Mouse (Mus musculus) liver, embryonic 16.5 days (tissue): ENCODE data around the gene Fbxo33. TPM values are rescaled to one million over a fixed set of nuclear protein-coding genes. Genes with fewer than 3 reads are reported as not detected.
A peak's percentile ranks its signal among the peaks of the same experiment; 100 is the strongest.
"Not testable (repeated sequence)": the region's sequence is repeated elsewhere in the genome, so short reads cannot be mapped to it uniquely, and the experiment has no call there.

Source experiments
- ATAC-seq: fragments of 200-750 bp; cut with Nextera tagmentation; 2 replicates; pipeline ENCODE4 v1.8.0; 2017; ENCODE audit warnings: low read depth, mild to moderate bottlenecking, moderate number of reproducible peaks, moderate library complexity
- H3K27ac ChIP-seq: fragments of 300-500 bp; sonication (generic); 2 replicates; pipeline ENCODE4 v1.5.1; 2014; ENCODE audit warnings: mild to moderate bottlenecking, low read length
- H3K27me3 ChIP-seq: fragments of 300-500 bp; sonication (generic); 2 replicates; pipeline ENCODE4 v1.6.1; 2014; ENCODE audit warnings: low read depth, low read length, mixed read lengths; ENCODE audit not compliant: control insufficient read depth, insufficient read depth
- H3K36me3 ChIP-seq: fragments of 300-500 bp; sonication (generic); 2 replicates; pipeline ENCODE4 v1.6.1; 2014; ENCODE audit warnings: mild to moderate bottlenecking; ENCODE audit not compliant: control insufficient read depth, insufficient read depth
- H3K4me1 ChIP-seq: fragments of 300-500 bp; sonication (generic); 2 replicates; pipeline ENCODE4 v1.6.1; 2014; ENCODE audit warnings: low read depth, low read length, mixed read lengths; ENCODE audit not compliant: control insufficient read depth
- H3K4me2 ChIP-seq: fragments of 300-500 bp; sonication (generic); 2 replicates; pipeline ENCODE4 v1.6.1; 2014; ENCODE audit warnings: low read depth, low read length, mixed read lengths
- H3K4me3 ChIP-seq: fragments of 300-500 bp; sonication (generic); 2 replicates; pipeline ENCODE4 v1.5.1; 2014; ENCODE audit warnings: low read depth, mild to moderate bottlenecking, low read length
- H3K9ac ChIP-seq: fragments of 300-500 bp; sonication (generic); 2 replicates; pipeline ENCODE4 v1.6.1; 2014; ENCODE audit warnings: low read depth, low read length
- H3K9me3 ChIP-seq: fragments of 300-500 bp; sonication (generic); replicated peaks from 2 replicates; pipeline ENCODE4 v1.6.1; 2016; ENCODE audit warnings: low read length; ENCODE audit not compliant: control insufficient read depth
- WGBS: fragments of 180-500 bp; shearing (Covaris S2); extraction: QIAGEN DNeasy Blood & Tissue Kit; methylation state at CpG from one replicate; pipeline ENCODE4 v1.1.7; 2014; ENCODE audit not compliant: insufficient replicate concordance; 5-methylcytosine and 5-hydroxymethylcytosine counted together
- polyA plus RNA-seq: library from polyadenylated mRNA; unstranded; fragments of >200 nt; fragmentation: Nextera tagmentation; extraction: Ambion mirVana; gene quantifications from 2 replicates; pipeline ENCODE4 v1.2.1, GENCODE M21; 2015

The Fbxo33 gene
- polyA plus RNA-seq, 1 experiment from 2014 or later: 2.8 TPM

DNA sequence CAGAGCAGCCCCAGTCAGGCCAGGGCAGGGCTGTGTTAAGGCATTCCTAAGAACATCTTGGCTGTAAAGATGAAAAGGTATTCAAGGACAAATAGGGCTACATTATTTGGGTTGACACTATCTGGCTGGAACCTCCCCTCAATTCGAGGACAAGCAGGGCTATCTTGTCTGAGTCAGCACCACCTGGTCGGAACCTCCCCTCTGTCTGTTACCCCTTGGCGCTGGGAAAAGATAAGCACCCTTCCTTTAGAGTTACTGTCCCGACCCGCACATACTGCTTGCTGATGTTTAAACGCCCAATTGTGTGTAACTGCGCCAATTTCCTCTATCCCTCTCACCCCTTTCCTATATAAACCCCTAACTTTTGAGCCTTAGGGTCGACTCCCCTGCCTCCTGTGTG is 21.5 kb upstream of the Fbxo33 start:
- WGBS: 53% methylated on average over 8 of the region's 8 CpGs
- ATAC-seq, H3K4me3 ChIP-seq, H3K27me3 ChIP-seq, H3K9ac ChIP-seq, H3K9me3 ChIP-seq, H3K4me2 ChIP-seq, H3K36me3 ChIP-seq, H3K27ac ChIP-seq, H3K4me1 ChIP-seq: not testable (repeated sequence)

DNA sequence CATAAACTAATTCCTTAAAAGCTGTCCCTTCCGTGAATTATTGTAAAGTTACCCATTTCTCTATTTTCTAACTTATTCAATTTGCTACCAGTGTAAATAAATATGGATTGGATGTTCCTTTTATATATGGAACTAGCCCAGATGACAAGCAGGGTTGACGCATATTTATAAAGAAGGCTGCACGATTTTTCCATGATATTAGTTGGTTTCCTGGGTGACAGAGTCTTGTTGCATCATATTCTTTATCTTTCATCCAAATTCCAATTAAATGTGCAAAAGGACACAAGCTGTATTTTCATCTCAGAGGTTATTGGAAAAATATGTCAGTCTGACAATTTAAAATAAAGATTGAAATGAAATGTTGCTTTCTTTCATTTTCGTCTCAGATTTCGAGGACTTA is 18.9 kb upstream of the Fbxo33 start:
- 66% methylated on average over 5 of the region's 5 CpGs for WGBS
- Histone ChIP-seq H3K9me3 (no peaks in the 10 kb centered on the region), H3K4me3 (no peak overlapping the region), H3K4me1 (no peaks in the 10 kb centered on the region), H3K36me3 (no peaks in the 10 kb centered on the region), H3K27ac (no peak overlapping the region), H3K9ac (no peak overlapping the region), H3K27me3 (no peaks in the 10 kb centered on the region), H3K4me2 (no peak overlapping the region)
- ATAC-seq: no peak

DNA sequence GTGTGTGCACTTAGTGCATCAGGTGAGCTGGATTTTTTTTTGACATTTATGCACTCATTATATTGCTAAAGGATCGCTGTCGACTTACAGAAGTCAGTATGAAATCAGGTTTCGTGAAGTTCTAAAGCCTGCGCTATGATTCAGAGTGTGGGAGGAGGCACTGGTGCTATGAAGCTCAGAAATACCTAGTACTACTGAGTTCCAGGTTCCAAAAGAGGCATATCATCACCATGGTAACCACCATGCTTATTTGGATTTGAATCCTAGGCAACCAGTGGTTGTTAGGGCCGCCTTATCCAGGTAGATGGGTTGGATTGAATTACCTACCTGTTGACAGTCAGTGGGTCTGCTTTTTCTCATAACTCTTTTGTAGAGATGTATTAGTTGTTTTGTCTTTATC is 8.9 kb upstream of the Fbxo33 start:
- no peak overlapping the region for H3K4me3 ChIP-seq
- no peaks in the 10 kb centered on the region for H3K36me3 ChIP-seq
- ATAC-seq: no peak
- H3K27me3 ChIP-seq: no peaks in the 10 kb centered on the region
- no peak overlapping the region for H3K4me2 ChIP-seq
- H3K9ac ChIP-seq: no peak overlapping the region
- H3K4me1 ChIP-seq: no peaks in the 10 kb centered on the region
- WGBS: 77% methylated on average over 5 of the region's 5 CpGs
- no peaks in the 10 kb centered on the region for H3K9me3 ChIP-seq
- no peak overlapping the region for H3K27ac ChIP-seq

DNA sequence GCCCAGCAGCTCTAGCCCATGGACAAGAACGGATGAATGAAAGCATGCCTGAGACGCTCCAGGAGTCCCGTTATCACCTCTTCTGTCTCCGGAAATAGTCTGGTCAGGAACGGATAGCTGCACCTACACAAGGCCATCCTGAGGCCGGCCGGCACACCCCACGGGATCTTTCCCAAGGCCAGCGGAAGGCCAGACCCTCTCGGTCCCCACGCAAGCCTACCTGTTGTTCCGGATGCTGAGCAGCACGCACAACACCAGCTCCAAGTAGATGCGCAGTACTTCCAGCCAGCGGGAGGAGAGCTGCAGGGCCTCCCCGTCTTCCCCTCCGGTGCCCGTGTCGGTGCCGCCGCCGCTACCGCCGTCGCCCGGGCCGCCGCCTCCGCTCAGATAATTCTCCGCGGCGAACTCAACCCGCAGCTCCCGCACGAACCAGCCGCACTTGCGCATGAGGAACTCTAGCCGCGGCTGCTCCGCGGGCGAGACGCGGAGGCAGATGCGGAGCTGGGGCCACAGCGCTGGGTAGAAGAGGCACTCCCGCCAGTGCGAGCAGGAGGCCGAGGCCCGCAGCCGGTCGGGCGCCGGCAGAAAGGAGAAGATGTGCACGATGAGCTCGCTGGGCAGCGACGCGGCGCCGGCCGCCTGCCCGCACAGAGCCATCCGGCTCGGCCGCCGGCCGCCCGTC is 744 bp downstream of the Fbxo33 start:
- H3K9ac ChIP-seq: peak overlapping the region; percentile 97
- peak overlapping the region; percentile 98 for H3K27ac ChIP-seq
- H3K36me3 ChIP-seq: no peaks in the 10 kb centered on the region
- H3K4me1 ChIP-seq: peaks cover 15% of the 10 kb centered on the region
- peak overlapping the region; percentile 63 for H3K4me2 ChIP-seq
- under 1% methylated on average over 69 of the region's 69 CpGs for WGBS
- H3K9me3 ChIP-seq: no peaks in the 10 kb centered on the region
- peak; percentile 11 for ATAC-seq
- peak overlapping the region; percentile 92 for H3K4me3 ChIP-seq
- no peaks in the 10 kb centered on the region for H3K27me3 ChIP-seq

DNA sequence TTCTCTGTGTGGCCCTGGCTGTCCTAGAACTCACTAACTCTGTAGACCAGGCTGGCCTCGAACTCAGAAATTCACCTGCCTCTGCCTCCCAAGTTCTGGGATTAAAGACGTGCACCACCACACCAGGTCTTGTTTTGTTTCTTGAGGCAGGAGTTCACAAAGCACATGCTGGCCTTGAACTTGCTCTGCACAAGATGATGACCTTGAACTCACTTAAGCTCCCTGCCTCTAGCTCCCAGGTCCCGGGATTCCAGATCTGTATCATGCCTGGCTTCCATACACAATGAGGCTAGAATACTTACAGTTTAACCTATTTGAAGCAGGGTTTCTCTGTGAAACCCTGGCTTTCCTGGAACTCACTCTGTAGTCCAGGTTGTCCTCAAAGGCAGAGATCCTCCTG is 2.2 kb downstream of the Fbxo33 start:
- H3K27ac ChIP-seq: no peak overlapping the region
- H3K4me3 ChIP-seq: peak overlapping the region; percentile 92
- no peak overlapping the region for H3K9ac ChIP-seq
- H3K36me3 ChIP-seq: no peaks in the 10 kb centered on the region
- H3K27me3 ChIP-seq: no peaks in the 10 kb centered on the region
- no peak for ATAC-seq
- peaks cover 15% of the 10 kb centered on the region for H3K4me1 ChIP-seq
- WGBS: 67% methylated on average over 3 of the region's 3 CpGs
- peak overlapping the region; percentile 63 for H3K4me2 ChIP-seq
- H3K9me3 ChIP-seq: no peaks in the 10 kb centered on the region

DNA sequence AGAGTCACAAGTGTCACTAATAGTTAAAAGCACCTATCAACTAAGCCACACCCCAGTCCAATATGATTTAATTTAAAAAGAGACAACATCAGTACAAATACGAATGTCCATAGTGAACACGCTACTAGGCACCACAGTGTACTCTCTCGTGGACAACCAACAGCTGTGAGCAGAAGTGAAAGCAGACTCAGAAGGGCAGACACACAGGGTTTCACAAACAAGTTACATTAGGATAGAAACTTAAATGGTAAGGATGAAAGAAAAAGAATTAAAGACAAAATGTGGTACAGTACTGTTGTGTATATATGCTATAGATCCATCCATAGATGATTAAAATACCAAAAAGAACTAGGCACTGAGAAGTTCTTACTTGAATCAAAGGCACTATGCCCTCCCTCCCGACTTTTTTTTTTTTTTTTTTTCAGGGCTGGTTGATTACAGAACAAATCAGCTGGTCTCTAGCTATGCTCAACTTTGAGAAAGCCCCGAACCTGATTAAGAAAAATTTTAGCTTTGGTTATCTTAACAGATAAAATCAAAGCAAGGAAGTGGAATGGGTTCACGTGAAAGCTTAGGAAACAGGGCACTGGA is 2.8 kb downstream of the Fbxo33 start:
- no peaks in the 10 kb centered on the region for H3K9me3 ChIP-seq
- ATAC-seq: no peak
- no peak overlapping the region for H3K27ac ChIP-seq
- H3K27me3 ChIP-seq: no peaks in the 10 kb centered on the region
- H3K4me2 ChIP-seq: peak overlapping the region; percentile 63; the same call in 1 of the 2 replicates
- H3K4me1 ChIP-seq: peaks cover 15% of the 10 kb centered on the region
- H3K4me3 ChIP-seq: peak overlapping the region; percentile 92; the same call in 1 of the 2 replicates
- no peak overlapping the region for H3K9ac ChIP-seq
- WGBS: 46% methylated on average over 6 of the region's 6 CpGs
- no peaks in the 10 kb centered on the region for H3K36me3 ChIP-seq

DNA sequence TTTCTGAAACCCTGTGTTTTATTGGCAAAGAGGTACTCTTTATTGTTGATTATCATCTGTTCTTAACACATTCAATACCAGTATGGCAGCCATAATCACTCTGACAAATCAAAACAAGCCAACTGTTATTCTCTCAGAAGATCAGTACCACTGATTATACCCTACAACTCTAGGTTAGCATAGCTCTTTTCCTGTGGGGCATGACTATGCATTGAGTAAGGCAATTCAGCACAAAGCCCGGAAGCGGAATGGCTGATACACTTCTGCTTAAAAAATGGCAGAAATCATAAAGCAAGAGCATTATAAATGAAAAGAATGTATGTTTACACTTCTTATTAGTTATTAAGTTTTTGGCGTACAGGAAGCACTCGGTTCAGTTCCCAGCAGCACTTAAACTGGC is 3.3 kb downstream of the Fbxo33 start:
- no peak for ATAC-seq

DNA sequence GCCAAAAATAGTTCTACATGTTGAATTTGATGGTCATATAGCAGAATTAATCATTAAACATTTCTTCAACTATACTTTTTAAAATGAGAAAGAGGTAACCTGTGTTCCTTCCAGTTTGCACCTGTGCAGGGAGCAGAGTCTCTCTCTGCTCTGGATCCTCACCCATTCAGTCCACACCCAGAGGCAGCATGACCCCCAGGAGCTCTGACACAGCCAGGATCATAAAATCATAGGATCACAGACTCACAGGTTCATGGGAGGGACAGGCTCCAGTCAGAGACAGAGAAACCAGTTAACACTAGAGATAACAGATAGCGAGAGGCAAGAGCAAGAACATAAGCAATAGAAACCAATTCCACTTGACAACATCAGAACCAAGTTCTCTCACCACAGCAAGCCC is 11.7 kb downstream of the Fbxo33 start:
- H3K27ac ChIP-seq: no peak overlapping the region
- H3K4me3 ChIP-seq: no peak overlapping the region
- ATAC-seq: no peak
- H3K9me3 ChIP-seq: no peaks in the 10 kb centered on the region
- H3K36me3 ChIP-seq: peaks cover 4% of the 10 kb centered on the region; the same call in 1 of the 2 replicates
- no peaks in the 10 kb centered on the region for H3K27me3 ChIP-seq
- peaks cover 10% of the 10 kb centered on the region for H3K4me1 ChIP-seq
- WGBS: 29% methylated on average over 1 of the region's 1 CpGs
- H3K9ac ChIP-seq: no peak overlapping the region
- H3K4me2 ChIP-seq: no peak overlapping the region

More for the DNA sequence above, 3.3 kb downstream of the Fbxo33 start:
- Histone ChIP-seq H3K4me1 (peaks cover 15% of the 10 kb centered on the region), H3K27me3 (no peaks in the 10 kb centered on the region), H3K4me3 (no peak overlapping the region), H3K9me3 (no peaks in the 10 kb centered on the region), H3K36me3 (no peaks in the 10 kb centered on the region), H3K27ac (no peak overlapping the region), H3K4me2 (no peak overlapping the region), H3K9ac (no peak overlapping the region)
- WGBS: 61% methylated on average over 4 of the region's 4 CpGs

DNA sequence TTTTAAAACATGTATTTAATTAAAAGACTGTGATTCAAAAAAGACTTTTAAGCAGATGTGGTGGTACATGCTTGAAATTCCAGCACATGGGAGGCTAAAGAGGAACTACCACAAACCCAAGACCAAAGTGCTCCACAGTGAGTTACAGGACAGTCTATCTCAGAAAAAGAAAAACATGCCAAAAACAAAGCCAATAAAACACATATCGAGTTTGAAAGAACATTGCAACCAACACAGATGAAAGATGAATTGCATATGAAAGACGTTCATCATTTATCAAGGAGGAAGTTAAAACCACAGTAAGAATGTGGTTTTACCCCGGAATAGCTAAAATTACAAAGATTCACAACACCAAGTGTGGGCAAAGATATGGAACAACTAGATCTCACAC is 12.5 kb downstream of the Fbxo33 start:
- Histone ChIP-seq H3K4me1 (peaks cover 10% of the 10 kb centered on the region), H3K4me3 (no peak overlapping the region), H3K4me2 (no peak overlapping the region), H3K27me3 (no peaks in the 10 kb centered on the region), H3K36me3 (peaks cover 9% of the 10 kb centered on the region), H3K9me3 (no peaks in the 10 kb centered on the region), H3K27ac (no peak overlapping the region), H3K9ac (no peak overlapping the region)
- 14% methylated on average over 3 of the region's 3 CpGs for WGBS
- no peak for ATAC-seq
